Mouse (Mus musculus): ENCODE results near the gene Srgap3. TPM values are rescaled to one million over a fixed set of nuclear protein-coding genes. Genes with fewer than 3 reads are reported as not detected.
A peak's percentile ranks its signal among the peaks of the same experiment; 100 is the strongest.

Gene Srgap3
- polyA plus RNA-seq, 1 experiment from 2014 or later, result 37.2 TPM

- no peak overlapping the region for H3K9ac ChIP-seq (replicated peaks; ENCODE audit: low read depth, low read length)
- no peaks in the 10 kb centered on the region for H3K27me3 ChIP-seq (replicated peaks; ENCODE audit: control insufficient read depth, insufficient read depth, low read length)
- H3K9me3 ChIP-seq (ENCODE audit: control insufficient read depth, low read length), result no peaks in the 10 kb centered on the region
- no peak overlapping the region for H3K4me3 ChIP-seq (replicated peaks; ENCODE audit: low read length)
- peaks cover 40% of the 10 kb centered on the region for H3K36me3 ChIP-seq (ENCODE audit: control insufficient read depth, insufficient read depth)
- 92% methylated on average over 6 of the region's 6 CpGs for WGBS
- no peak overlapping the region for H3K4me2 ChIP-seq (ENCODE audit: low read length)
- ATAC-seq, result no peak
- no peaks in the 10 kb centered on the region; the same call in 1 of the 2 replicates for H3K4me1 ChIP-seq (replicated peaks; ENCODE audit: control insufficient read depth, insufficient read depth, low read length)
- H3K27ac ChIP-seq (ENCODE audit: low read length), result no peak overlapping the region
These were observed 208.1 kb downstream of the Srgap3 start for GRCm38 (mm10) chr6:112738924-112739323.

GRCm38 (mm10) chr6:112736471-112736870 lies 210.6 kb downstream of the Srgap3 start:
- Histone ChIP-seq H3K27me3 (replicated peaks; ENCODE audit: control insufficient read depth, insufficient read depth, low read length) (no peaks in the 10 kb centered on the region), H3K4me2 (ENCODE audit: low read length) (no peak overlapping the region), H3K36me3 (ENCODE audit: control insufficient read depth, insufficient read depth) (peaks cover 35% of the 10 kb centered on the region), H3K4me3 (replicated peaks; ENCODE audit: low read length) (no peak overlapping the region), H3K4me1 (replicated peaks; ENCODE audit: control insufficient read depth, insufficient read depth, low read length) (no peaks in the 10 kb centered on the region; the same call in 1 of the 2 replicates), H3K27ac (ENCODE audit: low read length) (no peak overlapping the region), H3K9me3 (ENCODE audit: control insufficient read depth, low read length) (peaks cover 3% of the 10 kb centered on the region; the same call in 1 of the 2 replicates), H3K9ac (replicated peaks; ENCODE audit: low read depth, low read length) (no peak overlapping the region)
- WGBS, result 76% methylated on average over 3 of the region's 3 CpGs
- ATAC-seq, result no peak

- Histone ChIP-seq H3K27ac (ENCODE audit: low read length) (no peak overlapping the region), H3K9me3 (ENCODE audit: control insufficient read depth, low read length) (peaks cover 3% of the 10 kb centered on the region; the same call in 1 of the 2 replicates), H3K4me3 (replicated peaks; ENCODE audit: low read length) (no peak overlapping the region), H3K36me3 (ENCODE audit: control insufficient read depth, insufficient read depth) (peaks cover 35% of the 10 kb centered on the region), H3K9ac (replicated peaks; ENCODE audit: low read depth, low read length) (no peak overlapping the region), H3K4me1 (replicated peaks; ENCODE audit: control insufficient read depth, insufficient read depth, low read length) (no peaks in the 10 kb centered on the region; the same call in 1 of the 2 replicates), H3K27me3 (replicated peaks; ENCODE audit: control insufficient read depth, insufficient read depth, low read length) (no peaks in the 10 kb centered on the region), H3K4me2 (ENCODE audit: low read length) (no peak overlapping the region)
- WGBS, result 62% methylated on average over 2 of the region's 2 CpGs
- ATAC-seq, result no peak
These were observed 212.0 kb downstream of the Srgap3 start for GRCm38 (mm10) chr6:112735054-112735453.

- Histone ChIP-seq H3K36me3 (ENCODE audit: control insufficient read depth, insufficient read depth) (peaks cover 32% of the 10 kb centered on the region), H3K27me3 (replicated peaks; ENCODE audit: control insufficient read depth, insufficient read depth, low read length) (no peaks in the 10 kb centered on the region), H3K4me3 (replicated peaks; ENCODE audit: low read length) (no peak overlapping the region), H3K4me1 (replicated peaks; ENCODE audit: control insufficient read depth, insufficient read depth, low read length) (peaks cover 6% of the 10 kb centered on the region), H3K27ac (ENCODE audit: low read length) (peak overlapping the region; percentile 81), H3K4me2 (ENCODE audit: low read length) (no peak overlapping the region), H3K9ac (replicated peaks; ENCODE audit: low read depth, low read length) (no peak overlapping the region), H3K9me3 (ENCODE audit: control insufficient read depth, low read length) (peaks cover 3% of the 10 kb centered on the region; the same call in 1 of the 2 replicates)
- 62% methylated on average over 5 of the region's 5 CpGs for WGBS
- peak; percentile 45; the same call in 1 of the 2 replicates for ATAC-seq
These were observed 213.1 kb downstream of the Srgap3 start for GRCm38 (mm10) chr6:112733942-112734341.

- H3K36me3 ChIP-seq (ENCODE audit: control insufficient read depth, insufficient read depth), result peaks cover 26% of the 10 kb centered on the region
- peaks cover 3% of the 10 kb centered on the region; the same call in 1 of the 2 replicates for H3K9me3 ChIP-seq (ENCODE audit: control insufficient read depth, low read length)
- no peak overlapping the region for H3K9ac ChIP-seq (replicated peaks; ENCODE audit: low read depth, low read length)
- H3K4me3 ChIP-seq (replicated peaks; ENCODE audit: low read length), result no peak overlapping the region
- ATAC-seq, result no peak
- H3K4me1 ChIP-seq (replicated peaks; ENCODE audit: control insufficient read depth, insufficient read depth, low read length), result peaks cover 13% of the 10 kb centered on the region
- 100% methylated on average over 3 of the region's 3 CpGs for WGBS
- H3K27me3 ChIP-seq (replicated peaks; ENCODE audit: control insufficient read depth, insufficient read depth, low read length), result no peaks in the 10 kb centered on the region
- H3K27ac ChIP-seq (ENCODE audit: low read length), result no peak overlapping the region
- no peak overlapping the region for H3K4me2 ChIP-seq (ENCODE audit: low read length)
These were observed 214.6 kb downstream of the Srgap3 start for GRCm38 (mm10) chr6:112732434-112732833.

- no peak overlapping the region for H3K4me3 ChIP-seq (replicated peaks; ENCODE audit: low read length)
- no peak overlapping the region for H3K9ac ChIP-seq (replicated peaks; ENCODE audit: low read depth, low read length)
- no peak overlapping the region for H3K4me2 ChIP-seq (ENCODE audit: low read length)
- ATAC-seq, result no peak
- H3K27me3 ChIP-seq (replicated peaks; ENCODE audit: control insufficient read depth, insufficient read depth, low read length), result no peaks in the 10 kb centered on the region
- 99% methylated on average over 10 of the region's 10 CpGs for WGBS
- peaks cover 30% of the 10 kb centered on the region for H3K36me3 ChIP-seq (ENCODE audit: control insufficient read depth, insufficient read depth)
- H3K4me1 ChIP-seq (replicated peaks; ENCODE audit: control insufficient read depth, insufficient read depth, low read length), result peaks cover 13% of the 10 kb centered on the region
- no peak overlapping the region for H3K27ac ChIP-seq (ENCODE audit: low read length)
- peaks cover 3% of the 10 kb centered on the region; the same call in 1 of the 2 replicates for H3K9me3 ChIP-seq (ENCODE audit: control insufficient read depth, low read length)
These were observed 215.7 kb downstream of the Srgap3 start for GRCm38 (mm10) chr6:112731386-112731785.

GRCm38 (mm10) chr6:112728760-112729422 lies 218.2 kb downstream of the Srgap3 start:
- peak overlapping the region; percentile 27 for H3K4me2 ChIP-seq (ENCODE audit: low read length)
- H3K36me3 ChIP-seq (ENCODE audit: control insufficient read depth, insufficient read depth), result peaks cover 17% of the 10 kb centered on the region
- no peak overlapping the region for H3K4me3 ChIP-seq (replicated peaks; ENCODE audit: low read length)
- no peak overlapping the region for H3K9ac ChIP-seq (replicated peaks; ENCODE audit: low read depth, low read length)
- WGBS, result 2% methylated on average over 17 of the region's 17 CpGs
- peaks cover 3% of the 10 kb centered on the region; the same call in 1 of the 2 replicates for H3K9me3 ChIP-seq (ENCODE audit: control insufficient read depth, low read length)
- peak overlapping the region; percentile 54 for H3K27ac ChIP-seq (ENCODE audit: low read length)
- H3K27me3 ChIP-seq (replicated peaks; ENCODE audit: control insufficient read depth, insufficient read depth, low read length), result no peaks in the 10 kb centered on the region
- peak; percentile 79 for ATAC-seq
- H3K4me1 ChIP-seq (replicated peaks; ENCODE audit: control insufficient read depth, insufficient read depth, low read length), result peaks cover 13% of the 10 kb centered on the region

GRCm38 (mm10) chr6:112725468-112725867 lies 221.6 kb downstream of the Srgap3 start:
- Histone ChIP-seq H3K36me3 (ENCODE audit: control insufficient read depth, insufficient read depth) (peaks cover 15% of the 10 kb centered on the region), H3K4me3 (replicated peaks; ENCODE audit: low read length) (no peak overlapping the region), H3K27me3 (replicated peaks; ENCODE audit: control insufficient read depth, insufficient read depth, low read length) (no peaks in the 10 kb centered on the region), H3K9ac (replicated peaks; ENCODE audit: low read depth, low read length) (no peak overlapping the region), H3K27ac (ENCODE audit: low read length) (no peak overlapping the region), H3K4me2 (ENCODE audit: low read length) (no peak overlapping the region), H3K9me3 (ENCODE audit: control insufficient read depth, low read length) (no peaks in the 10 kb centered on the region), H3K4me1 (replicated peaks; ENCODE audit: control insufficient read depth, insufficient read depth, low read length) (peaks cover 13% of the 10 kb centered on the region)
- ATAC-seq, result no peak
- 89% methylated on average over 4 of the region's 4 CpGs for WGBS

GRCm38 (mm10) chr6:112720409-112721080 lies 226.5 kb downstream of the Srgap3 start:
- H3K9ac ChIP-seq (replicated peaks; ENCODE audit: low read depth, low read length), result no peak overlapping the region
- H3K27me3 ChIP-seq (replicated peaks; ENCODE audit: control insufficient read depth, insufficient read depth, low read length), result no peaks in the 10 kb centered on the region
- peaks cover 8% of the 10 kb centered on the region for H3K36me3 ChIP-seq (ENCODE audit: control insufficient read depth, insufficient read depth)
- no peaks in the 10 kb centered on the region for H3K4me1 ChIP-seq (replicated peaks; ENCODE audit: control insufficient read depth, insufficient read depth, low read length)
- H3K4me3 ChIP-seq (replicated peaks; ENCODE audit: low read length), result no peak overlapping the region
- no peak overlapping the region for H3K4me2 ChIP-seq (ENCODE audit: low read length)
- ATAC-seq, result no peak
- no peaks in the 10 kb centered on the region for H3K9me3 ChIP-seq (ENCODE audit: control insufficient read depth, low read length)
- WGBS, result 87% methylated on average over 5 of the region's 5 CpGs
- H3K27ac ChIP-seq (ENCODE audit: low read length), result no peak overlapping the region; the same call in 1 of the 2 replicates
